Mouse (Mus musculus): ENCODE data around the gene Pnldc1. TPM values are rescaled to one million over a fixed set of nuclear protein-coding genes. Genes with fewer than 3 reads are reported as not detected.

Pnldc1 gene
- polyA plus RNA-seq, 1 experiment from 2014 or later = 0.64 TPM

DNA sequence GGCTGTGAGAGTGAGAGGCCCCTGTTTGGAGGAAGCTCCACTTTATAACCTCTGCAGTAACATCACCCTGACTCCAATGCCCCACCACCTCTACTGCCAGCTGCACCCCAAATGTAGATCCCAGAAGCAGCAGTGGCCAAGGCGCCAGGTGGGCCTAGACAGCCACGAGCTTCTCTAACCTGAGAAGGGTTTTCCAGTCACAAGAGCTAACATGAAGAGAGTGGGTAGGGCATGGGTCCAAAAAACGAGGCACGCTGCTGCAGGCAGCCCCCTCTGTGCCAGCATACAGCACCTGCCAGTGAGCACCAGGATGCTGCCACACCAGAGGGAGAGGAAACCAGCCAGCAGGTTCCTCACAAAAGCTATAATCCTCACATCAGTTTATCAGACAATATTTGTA lies 19.0 kb downstream of the Pnldc1 start:
- Histone ChIP-seq H3K27ac (ENCODE audit: low read length) (no peak overlapping the region), H3K9me3 (ENCODE audit: low read length) (no peaks in the 10 kb centered on the region), H3K36me3 (ENCODE audit: insufficient read depth, low read length) (no peaks in the 10 kb centered on the region), H3K4me1 (ENCODE audit: insufficient read depth, low read length) (0 out of 2 replicates have a peak, but pooled peaks cover 2% of the 10 kb centered on the region), H3K4me3 (ENCODE audit: low read length) (no peak overlapping the region), H3K4me2 (replicated peaks; ENCODE audit: low read depth, low read length) (no peak overlapping the region), H3K27me3 (ENCODE audit: insufficient read depth, low read length) (no peaks in the 10 kb centered on the region), H3K9ac (replicated peaks; ENCODE audit: low read length) (no peak overlapping the region)
- WGBS = 81% methylated on average over 4 of the region's 4 CpGs
- ATAC-seq (ENCODE audit: low FRiP score, low TSS enrichment) = no peak

DNA sequence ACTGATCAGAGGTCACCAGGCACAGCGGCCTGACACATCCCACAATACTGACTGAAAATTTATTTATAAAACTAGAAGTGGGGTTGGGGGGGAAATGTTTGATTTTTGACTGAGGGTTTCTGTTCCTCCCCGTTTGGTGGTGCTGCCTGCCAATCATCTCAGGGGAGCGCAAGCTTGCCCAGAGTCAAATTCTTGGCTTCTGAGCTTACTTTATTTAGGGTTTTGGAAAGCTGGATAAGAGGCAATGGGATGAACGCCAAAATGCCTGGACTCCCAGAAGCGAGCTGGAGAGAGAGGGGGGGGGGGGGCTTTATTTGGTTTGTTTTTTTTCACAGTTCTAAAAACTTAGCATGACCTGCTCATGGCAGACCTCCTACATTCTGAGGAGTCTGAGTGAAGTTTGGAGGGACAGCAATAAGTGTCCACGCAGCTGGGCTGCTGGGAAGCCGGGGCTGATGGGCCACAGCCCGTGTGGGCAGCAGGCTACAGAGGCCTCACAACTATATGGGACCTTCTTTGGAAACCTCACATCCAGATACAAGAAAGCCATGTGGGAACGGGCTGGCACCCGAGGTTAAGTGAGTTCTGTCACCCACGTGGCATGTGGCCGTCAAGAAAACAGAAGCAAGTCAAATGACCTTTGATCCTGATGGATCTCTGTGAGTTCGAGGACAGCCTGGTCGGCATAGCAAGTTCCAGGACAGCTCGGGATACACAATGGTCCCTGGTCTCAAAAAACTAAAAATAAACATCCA lies 22.8 kb downstream of the Pnldc1 start:
- no peak for ATAC-seq (ENCODE audit: low FRiP score, low TSS enrichment)
- Histone ChIP-seq H3K9me3 (ENCODE audit: low read length) (no peaks in the 10 kb centered on the region), H3K4me2 (replicated peaks; ENCODE audit: low read depth, low read length) (no peak overlapping the region), H3K9ac (replicated peaks; ENCODE audit: low read length) (no peak overlapping the region), H3K36me3 (ENCODE audit: insufficient read depth, low read length) (no peaks in the 10 kb centered on the region), H3K27ac (ENCODE audit: low read length) (peak overlapping the region; percentile 36; the same call in 1 of the 2 replicates), H3K27me3 (ENCODE audit: insufficient read depth, low read length) (no peaks in the 10 kb centered on the region), H3K4me3 (ENCODE audit: low read length) (no peak overlapping the region), H3K4me1 (ENCODE audit: insufficient read depth, low read length) (0 out of 2 replicates have a peak, but pooled peaks cover 2% of the 10 kb centered on the region)
- WGBS = 62% methylated on average over 15 of the region's 15 CpGs

DNA sequence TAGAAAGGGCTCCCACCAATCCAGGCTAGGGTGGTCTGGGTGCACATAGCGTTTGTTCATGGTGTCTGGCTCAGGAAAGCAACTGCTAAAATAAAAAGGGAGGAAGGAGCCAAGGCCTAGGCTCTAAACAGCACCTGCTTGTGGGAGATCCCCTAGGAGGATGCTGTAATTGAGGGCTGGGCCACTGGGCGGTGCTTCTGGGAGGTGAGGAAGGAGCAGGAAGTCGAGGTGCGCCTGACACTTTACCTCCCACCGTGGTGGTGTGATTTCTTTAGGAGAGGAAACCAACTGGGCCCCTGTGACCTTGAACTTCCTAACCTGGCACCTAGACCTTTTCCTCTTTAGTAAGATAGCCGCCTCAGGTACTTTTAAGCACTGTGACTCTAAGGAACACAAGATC lies 23.4 kb downstream of the Pnldc1 start:
- Histone ChIP-seq H3K27ac (ENCODE audit: low read length) (no peak overlapping the region), H3K4me1 (ENCODE audit: insufficient read depth, low read length) (0 out of 2 replicates have a peak, but pooled peaks cover 2% of the 10 kb centered on the region), H3K36me3 (ENCODE audit: insufficient read depth, low read length) (no peaks in the 10 kb centered on the region), H3K9ac (replicated peaks; ENCODE audit: low read length) (no peak overlapping the region), H3K4me3 (ENCODE audit: low read length) (no peak overlapping the region), H3K4me2 (replicated peaks; ENCODE audit: low read depth, low read length) (no peak overlapping the region), H3K9me3 (ENCODE audit: low read length) (no peaks in the 10 kb centered on the region), H3K27me3 (ENCODE audit: insufficient read depth, low read length) (no peaks in the 10 kb centered on the region)
- ATAC-seq (ENCODE audit: low FRiP score, low TSS enrichment) = no peak
- WGBS = 30% methylated on average over 6 of the region's 6 CpGs

DNA sequence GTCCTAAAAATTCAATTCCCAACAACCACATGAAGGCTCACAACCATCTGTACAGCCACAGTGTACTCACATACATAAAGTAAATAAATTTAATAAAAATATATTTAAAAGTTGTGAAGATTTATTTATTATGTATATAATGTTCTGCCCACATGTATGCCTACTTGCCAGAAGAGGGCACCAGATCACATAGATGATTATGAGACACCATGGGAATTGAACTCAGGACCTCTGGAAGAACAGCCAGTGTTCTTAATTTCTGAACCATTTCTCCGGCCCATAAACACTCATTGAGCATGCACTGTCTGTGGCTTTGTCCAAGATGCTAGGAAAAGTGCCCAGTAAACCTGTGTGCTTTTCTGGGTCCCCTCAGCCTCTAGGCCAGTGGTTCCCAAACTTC lies 28.8 kb downstream of the Pnldc1 start:
- Histone ChIP-seq H3K27ac (ENCODE audit: low read length) (no peak overlapping the region), H3K36me3 (ENCODE audit: insufficient read depth, low read length) (no peaks in the 10 kb centered on the region), H3K4me1 (ENCODE audit: insufficient read depth, low read length) (no peaks in the 10 kb centered on the region), H3K9me3 (ENCODE audit: low read length) (no peaks in the 10 kb centered on the region), H3K4me2 (replicated peaks; ENCODE audit: low read depth, low read length) (no peak overlapping the region), H3K9ac (replicated peaks; ENCODE audit: low read length) (no peak overlapping the region), H3K27me3 (ENCODE audit: insufficient read depth, low read length) (no peaks in the 10 kb centered on the region), H3K4me3 (ENCODE audit: low read length) (no peak overlapping the region)
- no peak for ATAC-seq (ENCODE audit: low FRiP score, low TSS enrichment)
- 76% methylated on average over 1 of the region's 1 CpGs for WGBS

DNA sequence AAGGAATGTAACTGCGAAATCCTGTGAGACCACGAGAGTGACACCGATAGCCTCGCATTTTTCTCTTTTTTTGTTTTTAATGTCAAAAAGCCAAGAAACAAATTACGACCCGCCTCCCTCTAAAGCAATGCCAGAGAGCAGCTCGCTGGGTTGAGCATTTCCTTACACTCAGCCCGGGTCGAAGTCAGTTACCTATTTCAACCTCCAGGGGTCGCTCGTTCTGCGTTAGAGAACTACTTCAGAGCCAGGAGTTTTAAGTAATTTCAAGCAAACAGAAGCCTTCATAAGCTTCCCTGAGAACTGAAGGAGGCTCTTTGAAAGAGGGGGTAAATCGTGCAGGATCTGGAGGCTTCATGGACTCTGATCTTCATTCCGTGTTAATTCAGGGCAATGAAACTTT lies 29.9 kb downstream of the Pnldc1 start:
- 3% methylated on average over 14 of the region's 14 CpGs for WGBS
- Histone ChIP-seq H3K27me3 (ENCODE audit: insufficient read depth, low read length) (no peaks in the 10 kb centered on the region), H3K4me2 (replicated peaks; ENCODE audit: low read depth, low read length) (peak overlapping the region; percentile 44), H3K4me3 (ENCODE audit: low read length) (peak overlapping the region; percentile 27), H3K9ac (replicated peaks; ENCODE audit: low read length) (peak overlapping the region; percentile 53), H3K4me1 (ENCODE audit: insufficient read depth, low read length) (no peaks in the 10 kb centered on the region), H3K36me3 (ENCODE audit: insufficient read depth, low read length) (no peaks in the 10 kb centered on the region), H3K27ac (ENCODE audit: low read length) (no peak overlapping the region), H3K9me3 (ENCODE audit: low read length) (no peaks in the 10 kb centered on the region)
- ATAC-seq (ENCODE audit: low FRiP score, low TSS enrichment) = peak; percentile 77; the same call in 1 of the 2 replicates

DNA sequence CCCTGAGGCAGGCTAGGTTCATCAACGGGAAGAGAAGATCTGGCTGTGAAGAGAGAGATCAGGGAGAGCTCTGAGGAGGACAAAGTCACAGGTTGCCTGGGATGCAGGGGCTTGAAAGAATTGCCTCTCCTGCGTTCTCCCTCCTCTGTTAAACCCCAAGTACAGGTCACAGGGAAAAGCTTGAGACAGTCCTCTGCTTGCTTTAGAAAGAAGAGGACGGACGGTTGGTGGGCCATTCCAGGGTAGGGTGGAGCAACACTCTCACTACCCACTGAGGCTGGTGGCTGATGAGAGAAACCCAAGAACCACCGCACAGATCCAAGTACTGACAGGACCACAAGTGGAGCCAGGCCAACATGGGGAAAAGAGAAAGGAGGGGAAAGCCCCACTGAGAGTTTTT lies 34.3 kb downstream of the Pnldc1 start, which contains the start of gene Mrgprh:
Mrgprh (plus strand) TSS at position 301 of the 400 bp plus-strand sequence.
- Histone ChIP-seq H3K4me1 (ENCODE audit: insufficient read depth, low read length) (peaks cover 8% of the 10 kb centered on the region; the same call in 1 of the 2 replicates), H3K9ac (replicated peaks; ENCODE audit: low read length) (no peak within 1 kb of the TSS), H3K4me2 (replicated peaks; ENCODE audit: low read depth, low read length) (no peak within 1 kb of the TSS), H3K27me3 (ENCODE audit: insufficient read depth, low read length) (no peaks in the 10 kb centered on the region), H3K36me3 (ENCODE audit: insufficient read depth, low read length) (no peaks in the 10 kb centered on the region), H3K9me3 (ENCODE audit: low read length) (no peaks in the 10 kb centered on the region), H3K4me3 (ENCODE audit: low read length) (no peak within 1 kb of the TSS), H3K27ac (ENCODE audit: low read length) (no peak within 1 kb of the TSS)
- 84% methylated on average over 5 of the region's 5 CpGs for WGBS
- no peak for ATAC-seq (ENCODE audit: low FRiP score, low TSS enrichment)

DNA sequence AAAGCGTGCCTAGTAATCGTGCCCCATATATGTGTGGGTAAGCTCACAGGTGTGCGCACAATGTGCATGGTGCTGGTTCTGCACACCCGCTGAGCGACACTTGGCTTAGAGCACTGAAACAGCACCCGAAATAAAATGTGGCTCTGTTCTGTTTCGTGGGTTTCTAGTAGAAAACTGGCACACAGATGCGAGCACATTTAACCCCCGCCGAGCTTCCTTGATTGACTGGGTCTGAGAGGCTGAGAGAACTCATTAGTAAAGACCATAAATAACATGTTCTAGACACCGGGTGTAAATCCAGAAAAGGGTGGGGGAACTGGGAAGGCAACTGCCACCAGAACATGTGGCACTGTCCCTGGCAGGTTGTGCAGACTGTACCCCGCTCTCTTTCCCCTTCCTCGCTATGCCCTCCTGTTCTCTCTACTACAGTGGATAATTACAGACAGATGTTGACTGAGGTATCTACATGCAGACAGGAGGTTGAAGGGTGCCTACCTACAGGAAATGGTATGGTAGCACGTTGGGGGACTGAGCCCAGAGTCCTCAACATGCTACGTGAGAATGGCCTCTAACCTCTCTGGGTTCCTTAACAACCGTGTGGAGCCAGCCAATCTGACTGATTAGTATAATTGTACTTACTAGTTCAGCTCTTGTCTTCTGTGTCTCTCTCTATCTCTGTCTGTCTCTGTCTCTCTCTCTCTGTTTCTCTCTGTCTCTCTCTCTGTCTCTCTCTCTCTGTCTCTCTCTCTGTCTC lies 37.6 kb downstream of the Pnldc1 start:
- no peak overlapping the region for H3K9ac ChIP-seq (replicated peaks; ENCODE audit: low read length)
- 52% methylated on average over 16 of the region's 16 CpGs for WGBS
- ATAC-seq (ENCODE audit: low FRiP score, low TSS enrichment) = no peak
- no peak overlapping the region for H3K4me3 ChIP-seq (ENCODE audit: low read length)
- H3K4me1 ChIP-seq (ENCODE audit: insufficient read depth, low read length) = peaks cover 8% of the 10 kb centered on the region; the same call in 1 of the 2 replicates
- H3K4me2 ChIP-seq (replicated peaks; ENCODE audit: low read depth, low read length) = no peak overlapping the region
- no peaks in the 10 kb centered on the region for H3K36me3 ChIP-seq (ENCODE audit: insufficient read depth, low read length)
- no peak overlapping the region for H3K27ac ChIP-seq (ENCODE audit: low read length)
- H3K27me3 ChIP-seq (ENCODE audit: insufficient read depth, low read length) = no peaks in the 10 kb centered on the region
- no peaks in the 10 kb centered on the region for H3K9me3 ChIP-seq (ENCODE audit: low read length)

DNA sequence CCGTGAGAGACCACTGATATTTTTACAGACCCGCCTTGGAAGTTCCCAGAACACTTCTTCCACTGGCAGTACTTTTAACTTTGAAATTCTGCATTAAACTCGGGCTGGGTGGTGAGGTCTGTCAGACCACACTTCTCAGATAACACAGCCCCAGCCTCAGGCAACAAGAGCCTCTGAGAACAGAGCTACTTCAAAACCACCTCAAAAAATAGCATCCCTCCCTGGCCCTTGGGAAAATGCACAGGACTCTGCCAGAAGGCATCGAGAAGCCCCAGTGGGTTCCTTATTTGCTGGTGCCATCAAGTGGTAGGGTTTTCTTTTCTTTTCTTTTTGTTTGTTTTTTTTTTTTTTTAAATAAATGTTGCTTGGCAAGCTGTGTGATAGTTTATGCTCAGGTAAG lies 41.4 kb downstream of the Pnldc1 start:
- Histone ChIP-seq H3K9me3 (ENCODE audit: low read length) (no peaks in the 10 kb centered on the region), H3K4me3 (ENCODE audit: low read length) (no peak overlapping the region), H3K27me3 (ENCODE audit: insufficient read depth, low read length) (no peaks in the 10 kb centered on the region), H3K9ac (replicated peaks; ENCODE audit: low read length) (no peak overlapping the region), H3K4me1 (ENCODE audit: insufficient read depth, low read length) (peaks cover 3% of the 10 kb centered on the region; the same call in 1 of the 2 replicates), H3K36me3 (ENCODE audit: insufficient read depth, low read length) (no peaks in the 10 kb centered on the region), H3K4me2 (replicated peaks; ENCODE audit: low read depth, low read length) (no peak overlapping the region), H3K27ac (ENCODE audit: low read length) (no peak overlapping the region)
- 23% methylated on average over 4 of the region's 4 CpGs for WGBS
- no peak for ATAC-seq (ENCODE audit: low FRiP score, low TSS enrichment)

DNA sequence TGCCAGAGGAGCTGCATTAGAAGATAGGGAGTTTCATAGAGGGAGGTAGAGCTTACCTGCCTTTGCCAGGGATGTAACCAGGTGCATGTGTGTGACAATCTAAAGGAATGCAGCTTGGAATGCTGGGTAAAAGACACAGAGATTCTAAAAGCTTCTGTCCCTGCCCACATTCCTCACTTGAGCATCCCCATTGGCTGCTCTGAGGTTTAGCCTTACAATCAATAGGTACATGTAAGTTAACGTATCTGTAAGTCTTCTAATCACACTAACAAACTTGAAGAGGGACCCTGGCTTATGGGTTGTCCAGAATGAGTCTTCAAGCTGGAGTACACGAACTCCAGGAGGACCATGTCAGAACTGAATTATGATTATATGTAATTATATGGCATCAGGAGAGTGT lies 42.0 kb downstream of the Pnldc1 start, which contains the start of gene Mas1:
Mas1 (minus strand) TSS at position 101 of the 400 bp plus-strand sequence.
- 44% methylated on average over 2 of the region's 2 CpGs for WGBS
- ATAC-seq (ENCODE audit: low FRiP score, low TSS enrichment) = no peak
- H3K4me2 ChIP-seq (replicated peaks; ENCODE audit: low read depth, low read length) = no peak within 1 kb of the TSS
- H3K9ac ChIP-seq (replicated peaks; ENCODE audit: low read length) = no peak within 1 kb of the TSS
- H3K27me3 ChIP-seq (ENCODE audit: insufficient read depth, low read length) = no peaks in the 10 kb centered on the region
- no peaks in the 10 kb centered on the region; the same call in 1 of the 2 replicates for H3K4me1 ChIP-seq (ENCODE audit: insufficient read depth, low read length)
- H3K27ac ChIP-seq (ENCODE audit: low read length) = no peak within 1 kb of the TSS
- no peaks in the 10 kb centered on the region for H3K9me3 ChIP-seq (ENCODE audit: low read length)
- H3K4me3 ChIP-seq (ENCODE audit: low read length) = no peak within 1 kb of the TSS
- no peaks in the 10 kb centered on the region for H3K36me3 ChIP-seq (ENCODE audit: insufficient read depth, low read length)

DNA sequence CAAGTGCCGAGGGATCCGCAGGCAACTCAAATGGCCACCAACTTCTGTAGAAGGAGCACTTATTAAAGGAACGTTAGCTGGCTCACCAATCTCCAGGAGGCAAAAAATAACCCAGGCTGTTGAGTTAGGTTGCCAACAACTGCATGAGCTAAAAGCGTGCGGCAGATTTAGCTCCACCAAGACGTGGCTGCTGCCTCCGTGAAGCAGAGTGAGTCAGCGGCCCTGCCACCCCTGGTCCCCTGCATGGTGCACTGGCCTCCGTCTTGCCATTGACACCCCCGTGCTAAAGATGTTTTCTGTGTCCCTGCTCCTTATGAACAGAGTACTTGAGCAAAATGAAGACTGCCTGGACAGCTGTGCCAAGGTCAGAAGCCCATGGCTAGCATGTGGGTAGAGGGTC lies 43.2 kb downstream of the Pnldc1 start:
- 83% methylated on average over 10 of the region's 10 CpGs for WGBS
- H3K4me2 ChIP-seq (replicated peaks; ENCODE audit: low read depth, low read length) = no peak overlapping the region
- H3K36me3 ChIP-seq (ENCODE audit: insufficient read depth, low read length) = no peaks in the 10 kb centered on the region
- H3K27me3 ChIP-seq (ENCODE audit: insufficient read depth, low read length) = no peaks in the 10 kb centered on the region
- H3K4me1 ChIP-seq (ENCODE audit: insufficient read depth, low read length) = no peaks in the 10 kb centered on the region
- H3K9ac ChIP-seq (replicated peaks; ENCODE audit: low read length) = no peak overlapping the region
- no peak for ATAC-seq (ENCODE audit: low FRiP score, low TSS enrichment)
- H3K9me3 ChIP-seq (ENCODE audit: low read length) = no peaks in the 10 kb centered on the region
- H3K27ac ChIP-seq (ENCODE audit: low read length) = no peak overlapping the region
- H3K4me3 ChIP-seq (ENCODE audit: low read length) = no peak overlapping the region

All from kidney, embryonic 16.5 days (tissue).